Mouse (Mus musculus) heart, adult 2 months (tissue): ENCODE measurements at regions not wholly inside any gene's neighbourhood (a gene's known extent, or its start where the extent isn't known, plus 50 kb on each side); places are given as distances from the start of the nearest gene placed in this dataset.

Source experiments
- CTCF ChIP-seq: fragments of 200-600 bp; IDR thresholded peaks from 2 replicates; pipeline ENCODE4 v1.8.1; 2022; ENCODE audit warnings: antibody characterized with exemption, mild to moderate bottlenecking, moderate library complexity
- POLR2A ChIP-seq: fragments of 200-500 bp; IDR thresholded peaks from 2 replicates; pipeline ENCODE4 v1.6.1; 2011; ENCODE audit warnings: mild to moderate bottlenecking, low read depth, low read length, control low read depth; ENCODE audit not compliant: insufficient read depth

DNA sequence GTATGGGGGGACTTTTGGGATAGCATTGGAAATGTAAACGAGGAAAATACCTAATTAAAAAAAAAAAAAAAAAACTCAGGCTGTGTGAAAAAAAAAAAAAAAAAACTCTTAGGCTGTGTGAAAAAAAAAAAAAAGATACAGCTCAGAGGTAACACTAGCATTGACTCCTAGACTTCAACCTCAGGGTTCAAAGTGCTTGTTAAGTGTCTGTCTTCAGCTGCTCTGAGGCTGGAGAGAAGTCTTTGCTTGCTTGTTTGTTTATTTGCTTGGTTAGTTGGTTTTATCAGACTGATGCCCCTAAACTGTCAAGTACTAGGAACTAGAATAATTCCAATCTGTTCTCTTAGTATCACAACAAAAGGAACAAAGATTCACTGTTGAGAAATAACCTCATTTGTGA is 360.1 kb upstream of the Impg1 start:
- TF ChIP-seq POLR2A (no peak), CTCF (no peak)
